Mouse (Mus musculus) neural tube, embryonic 14.5 days (tissue): ENCODE results near the gene Atrnl1. TPM values are rescaled to one million over a fixed set of nuclear protein-coding genes. Genes with fewer than 3 reads are reported as not detected.
A peak's percentile ranks its signal among the peaks of the same experiment; 100 is the strongest.

ENCODE experiments used
- ATAC-seq: fragments of 200-750 bp; cut with Nextera tagmentation; 2 replicates; pipeline ENCODE4 v1.8.0; 2017; ENCODE audit warnings: low read depth, mild to moderate bottlenecking, moderate TSS enrichment, moderate library complexity
- H3K27ac ChIP-seq: fragments of 300-500 bp; sonication (generic); 2 replicates; pipeline ENCODE4 v1.5.1; 2014; ENCODE audit warnings: low read depth, mild to moderate bottlenecking, control low read depth, low read length, moderate library complexity, mixed read lengths
- H3K27me3 ChIP-seq: fragments of 300-500 bp; sonication (generic); 2 replicates; pipeline ENCODE4 v1.6.1; 2014; ENCODE audit warnings: low read length; ENCODE audit not compliant: control insufficient read depth, insufficient read depth
- H3K36me3 ChIP-seq: fragments of 300-500 bp; sonication (generic); 2 replicates; pipeline ENCODE4 v1.6.1; 2014; ENCODE audit warnings: low read length, mixed read lengths; ENCODE audit not compliant: control insufficient read depth, insufficient read depth
- H3K4me1 ChIP-seq: fragments of 300-500 bp; sonication (generic); 2 replicates; pipeline ENCODE4 v1.6.1; 2014; ENCODE audit warnings: low read length; ENCODE audit not compliant: control insufficient read depth, insufficient read depth
- H3K4me2 ChIP-seq: fragments of 300-500 bp; sonication (generic); 2 replicates; pipeline ENCODE4 v1.6.1; 2014; ENCODE audit warnings: mild to moderate bottlenecking, low read depth, low read length, control low read depth
- H3K4me3 ChIP-seq: fragments of 300-500 bp; sonication (generic); 2 replicates; pipeline ENCODE4 v1.5.1; 2014; ENCODE audit warnings: low read depth, low read length, control low read depth, mixed read lengths
- H3K9ac ChIP-seq: fragments of 300-500 bp; sonication (generic); replicated peaks from 2 replicates; pipeline ENCODE4 v1.6.1; 2014; ENCODE audit warnings: low read depth, mild to moderate bottlenecking, control low read depth, low read length, mixed read lengths
- H3K9me3 ChIP-seq: fragments of 300-500 bp; sonication (generic); 2 replicates; pipeline ENCODE4 v1.6.1; 2016; ENCODE audit warnings: low read length; ENCODE audit not compliant: control insufficient read depth
- WGBS: fragments of 180-500 bp; shearing (Covaris S2); extraction: QIAGEN DNeasy Blood & Tissue Kit; methylation state at CpG from one replicate; pipeline ENCODE4 v1.1.7; 2014; 5-methylcytosine and 5-hydroxymethylcytosine counted together
- polyA plus RNA-seq: library from polyadenylated mRNA; unstranded; fragments of >200 nt; fragmentation: Nextera tagmentation; extraction: Ambion mirVana; gene quantifications from 2 replicates; pipeline ENCODE4 v1.2.1, GENCODE M21; 2014

Gene Atrnl1
- polyA plus RNA-seq, 1 experiment from 2014 or later, result 8.6 TPM

- Histone ChIP-seq H3K4me2 (no peak overlapping the region), H3K9me3 (no peaks in the 10 kb centered on the region), H3K4me1 (no peaks in the 10 kb centered on the region), H3K27me3 (no peaks in the 10 kb centered on the region), H3K9ac (no peak overlapping the region), H3K27ac (no peak overlapping the region), H3K36me3 (no peaks in the 10 kb centered on the region), H3K4me3 (no peak overlapping the region)
- WGBS, result 77% methylated on average over 1 of the region's 1 CpGs
- no peak for ATAC-seq
Observed at GRCm38 (mm10) chr19:57900037-57900436, 289.2 kb downstream of the Atrnl1 start.

DNA sequence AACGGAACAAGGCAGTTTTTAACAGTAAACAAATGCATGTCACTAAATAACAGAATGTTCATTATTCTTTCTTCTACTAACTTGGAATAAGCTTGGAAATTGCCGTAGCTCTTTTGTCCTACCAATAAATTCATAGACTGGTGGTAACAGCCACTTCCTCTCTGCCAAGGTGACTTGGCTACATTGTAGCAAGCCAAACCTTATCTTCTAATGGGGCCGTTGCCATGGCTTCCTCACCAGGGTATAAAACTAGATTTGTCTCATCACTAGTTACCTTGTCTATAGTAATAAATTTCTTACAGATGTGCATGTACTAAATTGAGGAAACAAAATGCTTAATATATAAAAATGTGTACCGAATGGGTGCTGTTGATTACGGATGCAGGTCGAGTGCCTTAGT lies 298.6 kb downstream of the Atrnl1 start:
- no peak overlapping the region for H3K9ac ChIP-seq
- WGBS, result 89% methylated on average over 6 of the region's 6 CpGs
- no peaks in the 10 kb centered on the region for H3K36me3 ChIP-seq
- H3K4me3 ChIP-seq, result no peak overlapping the region
- H3K4me2 ChIP-seq, result no peak overlapping the region
- H3K27me3 ChIP-seq, result no peaks in the 10 kb centered on the region
- no peaks in the 10 kb centered on the region for H3K9me3 ChIP-seq
- H3K27ac ChIP-seq, result no peak overlapping the region
- no peak for ATAC-seq
- no peaks in the 10 kb centered on the region for H3K4me1 ChIP-seq

DNA sequence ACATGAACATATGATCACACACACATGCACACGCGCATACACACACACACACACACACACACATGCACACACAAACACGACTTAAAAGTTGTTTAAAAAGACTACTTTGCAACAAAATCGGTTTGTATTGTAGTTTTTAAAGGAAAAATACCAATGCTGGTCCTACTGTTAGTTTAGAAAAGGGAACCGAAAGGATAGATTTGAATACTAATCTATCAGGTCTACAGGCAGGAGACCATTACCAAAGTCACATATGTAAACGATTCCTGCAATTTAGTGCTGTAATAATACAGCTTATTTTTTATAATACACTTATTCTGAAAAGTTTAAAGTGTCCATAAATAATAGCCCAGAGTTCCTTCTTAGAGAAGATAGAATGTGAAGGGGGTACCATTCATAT lies 299.8 kb downstream of the Atrnl1 start:
- 94% methylated on average over 6 of the region's 6 CpGs for WGBS
- Histone ChIP-seq H3K27ac (no peak overlapping the region), H3K36me3 (no peaks in the 10 kb centered on the region), H3K4me2 (no peak overlapping the region), H3K4me1 (no peaks in the 10 kb centered on the region), H3K9me3 (no peaks in the 10 kb centered on the region), H3K9ac (no peak overlapping the region), H3K4me3 (no peak overlapping the region), H3K27me3 (no peaks in the 10 kb centered on the region)
- no peak for ATAC-seq

GRCm38 (mm10) chr19:57916325-57916724 lies 305.5 kb downstream of the Atrnl1 start:
- no peak overlapping the region for H3K27ac ChIP-seq
- H3K9ac ChIP-seq, result no peak overlapping the region
- no peak overlapping the region for H3K4me2 ChIP-seq
- no peaks in the 10 kb centered on the region for H3K9me3 ChIP-seq
- H3K36me3 ChIP-seq, result no peaks in the 10 kb centered on the region
- H3K4me3 ChIP-seq, result no peak overlapping the region
- no peak for ATAC-seq
- no peaks in the 10 kb centered on the region for H3K4me1 ChIP-seq
- no peaks in the 10 kb centered on the region for H3K27me3 ChIP-seq
- WGBS, result 70% methylated on average over 6 of the region's 6 CpGs

GRCm38 (mm10) chr19:57922991-57923390 lies 312.2 kb downstream of the Atrnl1 start:
- Histone ChIP-seq H3K4me2 (no peak overlapping the region), H3K27me3 (no peaks in the 10 kb centered on the region), H3K4me3 (no peak overlapping the region), H3K9me3 (no peaks in the 10 kb centered on the region), H3K36me3 (no peaks in the 10 kb centered on the region), H3K27ac (no peak overlapping the region), H3K9ac (no peak overlapping the region), H3K4me1 (peaks cover 4% of the 10 kb centered on the region; the same call in 1 of the 2 replicates)
- 72% methylated on average over 5 of the region's 5 CpGs for WGBS
- no peak for ATAC-seq

GRCm38 (mm10) chr19:57924856-57925255 lies 314.0 kb downstream of the Atrnl1 start:
- Histone ChIP-seq H3K27me3 (no peaks in the 10 kb centered on the region), H3K9ac (no peak overlapping the region), H3K27ac (no peak overlapping the region), H3K4me2 (no peak overlapping the region), H3K9me3 (no peaks in the 10 kb centered on the region), H3K4me1 (peaks cover 4% of the 10 kb centered on the region; the same call in 1 of the 2 replicates), H3K4me3 (no peak overlapping the region), H3K36me3 (no peaks in the 10 kb centered on the region)
- no peak for ATAC-seq
- 42% methylated on average over 8 of the region's 8 CpGs for WGBS

- no peaks in the 10 kb centered on the region for H3K36me3 ChIP-seq
- H3K4me2 ChIP-seq, result no peak overlapping the region
- WGBS, result 71% methylated on average over 10 of the region's 10 CpGs
- H3K27me3 ChIP-seq, result no peaks in the 10 kb centered on the region
- no peak overlapping the region for H3K4me3 ChIP-seq
- no peak overlapping the region for H3K9ac ChIP-seq
- H3K9me3 ChIP-seq, result no peaks in the 10 kb centered on the region
- H3K4me1 ChIP-seq, result peaks cover 4% of the 10 kb centered on the region; the same call in 1 of the 2 replicates
- H3K27ac ChIP-seq, result no peak overlapping the region
- no peak for ATAC-seq
Observed at GRCm38 (mm10) chr19:57925681-57926080, 314.8 kb downstream of the Atrnl1 start.

GRCm38 (mm10) chr19:57926164-57926860 lies 315.5 kb downstream of the Atrnl1 start:
- Histone ChIP-seq H3K36me3 (no peaks in the 10 kb centered on the region), H3K4me2 (no peak overlapping the region), H3K9ac (no peak overlapping the region), H3K27ac (no peak overlapping the region), H3K27me3 (no peaks in the 10 kb centered on the region), H3K4me1 (peaks cover 4% of the 10 kb centered on the region; the same call in 1 of the 2 replicates), H3K9me3 (no peaks in the 10 kb centered on the region), H3K4me3 (no peak overlapping the region)
- WGBS, result 95% methylated on average over 5 of the region's 5 CpGs
- ATAC-seq, result peak; percentile 89

- Histone ChIP-seq H3K36me3 (no peaks in the 10 kb centered on the region), H3K9me3 (no peaks in the 10 kb centered on the region), H3K27me3 (no peaks in the 10 kb centered on the region), H3K27ac (no peak overlapping the region), H3K9ac (no peak overlapping the region), H3K4me3 (no peak overlapping the region), H3K4me2 (no peak overlapping the region; the same call in 1 of the 2 replicates), H3K4me1 (peaks cover 4% of the 10 kb centered on the region; the same call in 1 of the 2 replicates)
- 10% methylated on average over 10 of the region's 10 CpGs for WGBS
- ATAC-seq, result no peak
Observed at GRCm38 (mm10) chr19:57926941-57927471, 316.2 kb downstream of the Atrnl1 start.
